Mouse (Mus musculus): ENCODE measurements around the gene Slc12a1.

Gene Slc12a1

GRCm38 (mm10) chr2:125254630-125255029 is 102.3 kb downstream of the Slc12a1 start:
- DNase-seq (ENCODE audit: low spot score), result no peak

- no peak for DNase-seq (ENCODE audit: low spot score)
Measured at GRCm38 (mm10) chr2:125255886-125256285, 103.6 kb downstream of the Slc12a1 start.

- DNase-seq (ENCODE audit: low spot score), result no peak
Measured at GRCm38 (mm10) chr2:125259230-125260120, 107.2 kb downstream of the Slc12a1 start.

GRCm38 (mm10) chr2:125260326-125260725 is 108.0 kb downstream of the Slc12a1 start:
- no peak for DNase-seq (ENCODE audit: low spot score)

- DNase-seq (ENCODE audit: low spot score), result no peak
Measured at GRCm38 (mm10) chr2:125263056-125263455, 110.8 kb downstream of the Slc12a1 start.

GRCm38 (mm10) chr2:125263753-125264152 is 111.4 kb downstream of the Slc12a1 start:
- DNase-seq (ENCODE audit: low spot score), result no peak

GRCm38 (mm10) chr2:125268876-125269275 is 116.6 kb downstream of the Slc12a1 start:
- no peak for DNase-seq (ENCODE audit: low spot score)

- no peak for DNase-seq (ENCODE audit: low spot score)
Measured at GRCm38 (mm10) chr2:125275617-125276016, 123.3 kb downstream of the Slc12a1 start.

GRCm38 (mm10) chr2:125276692-125277091 is 124.4 kb downstream of the Slc12a1 start:
- DNase-seq (ENCODE audit: low spot score), result no peak

- no peak for DNase-seq (ENCODE audit: low spot score)
Measured at GRCm38 (mm10) chr2:125278474-125278873, 126.2 kb downstream of the Slc12a1 start.
